Mouse (Mus musculus): ENCODE data around the gene Ccdc184. TPM values are rescaled to one million over a fixed set of nuclear protein-coding genes. Genes with fewer than 3 reads are reported as not detected.

Gene Ccdc184
- total RNA-seq, 4 experiments from 2014 or later: 0.41 to 0.84 (median 0.66) TPM

Other genes with a start within 250 kb of the Ccdc184 start
- 10 to 100 TPM; 12.8 to 17.9 (median 14.9) TPM for gene Tmem106c, start 203.0 kb upstream of the Ccdc184 start, total RNA-seq (2022)
- under 1 TPM in 2 of 4 experiments, not detected in 2; 0.06 to 0.19 TPM for gene Col2a1, start 162.5 kb upstream of the Ccdc184 start, total RNA-seq (2022)
- gene Pfkm, start 74.6 kb upstream of the Ccdc184 start, total RNA-seq (2022): 1,000 to 10,000 TPM in 1 of 4 experiments, 100 to 1,000 TPM in 3; 958 to 1,060 (median 998) TPM
- gene Senp1, start 73.4 kb upstream of the Ccdc184 start, total RNA-seq (2022): 1 to 10 TPM; 8.4 to 9.5 (median 8.7) TPM
- gene Asb8, start 1.5 kb upstream of the Ccdc184 start, total RNA-seq (2022): 100 to 1,000 TPM; 116 to 127 (median 119) TPM
- not detected for gene Olfr288, start 28.4 kb downstream of the Ccdc184 start, total RNA-seq (2022)
- not detected for gene Gm44579, start 53.8 kb downstream of the Ccdc184 start, total RNA-seq (2022)
- not detected for gene Olfr287, start 53.9 kb downstream of the Ccdc184 start, total RNA-seq (2022)
- not detected for gene Olfr286, start 67.3 kb downstream of the Ccdc184 start, total RNA-seq (2022)
- not detected for gene H1fnt, start 90.1 kb downstream of the Ccdc184 start, total RNA-seq (2022)
- 1 to 10 TPM; 5.4 to 6.8 (median 6.5) TPM for gene Zfp641, start 129.0 kb downstream of the Ccdc184 start, total RNA-seq (2022)
- not detected for gene Olfr285, start 150.2 kb downstream of the Ccdc184 start, total RNA-seq (2022)
- gene Olfr284, start 173.8 kb downstream of the Ccdc184 start, total RNA-seq (2022): not detected
- not detected for gene Olfr283, start 213.8 kb downstream of the Ccdc184 start, total RNA-seq (2022)

Measured in heart, adult 8-10 months (tissue).